Mouse (Mus musculus): ENCODE data around the gene Des.

The Des gene

GRCm38 (mm10) chr1:75360112-75361031 is at the start of gene Des:
TSS of gene Des (plus strand) at chr1:75360329.
- DNase-seq (ENCODE audit: low spot score in 2 of 2): no peak

GRCm38 (mm10) chr1:75311694-75312093 is 48.4 kb upstream of the Des start:
- no peak for DNase-seq (ENCODE audit: low spot score in 2 of 2)

GRCm38 (mm10) chr1:75315011-75315410 is 45.1 kb upstream of the Des start:
- no peak for DNase-seq (ENCODE audit: low spot score in 2 of 2)

GRCm38 (mm10) chr1:75315456-75316365 is 44.4 kb upstream of the Des start:
- DNase-seq (ENCODE audit: low spot score in 2 of 2): no peak

GRCm38 (mm10) chr1:75316861-75317240 is 43.3 kb upstream of the Des start:
- DNase-seq (ENCODE audit: low spot score in 2 of 2): peak; percentile 61 to 75

- DNase-seq (ENCODE audit: low spot score in 2 of 2): peak; percentile 100
These were observed 42.6 kb upstream of the Des start, which contains the start of gene Dnpep for GRCm38 (mm10) chr1:75317241-75318201. TSS of gene Dnpep (minus strand) at chr1:75317990.

- no peak for DNase-seq (ENCODE audit: low spot score in 2 of 2)
These were observed 41.8 kb upstream of the Des start for GRCm38 (mm10) chr1:75318301-75318700.

- DNase-seq (ENCODE audit: low spot score in 2 of 2): no peak
These were observed 41.4 kb upstream of the Des start for GRCm38 (mm10) chr1:75318736-75319135.

- no peak for DNase-seq (ENCODE audit: low spot score in 2 of 2)
These were observed 41.0 kb upstream of the Des start for GRCm38 (mm10) chr1:75319166-75319565.

- no peak for DNase-seq (ENCODE audit: low spot score in 2 of 2)
These were observed 32.7 kb upstream of the Des start for GRCm38 (mm10) chr1:75327461-75327860.

- DNase-seq (ENCODE audit: low spot score in 2 of 2): no peak
These were observed 28.9 kb upstream of the Des start for GRCm38 (mm10) chr1:75331271-75331670.

- no peak for DNase-seq (ENCODE audit: low spot score in 2 of 2)
These were observed 23.7 kb upstream of the Des start for GRCm38 (mm10) chr1:75336461-75336860.

- DNase-seq (ENCODE audit: low spot score in 2 of 2): no peak
These were observed 23.0 kb upstream of the Des start for GRCm38 (mm10) chr1:75337097-75337496.

GRCm38 (mm10) chr1:75338091-75338694 is 21.9 kb upstream of the Des start:
- no peak for DNase-seq (ENCODE audit: low spot score in 2 of 2)

- peak in 1 of 2 experiments; percentile 32 for DNase-seq (ENCODE audit: low spot score in 2 of 2)
These were observed 20.8 kb upstream of the Des start for GRCm38 (mm10) chr1:75339337-75339736.

- no peak for DNase-seq (ENCODE audit: low spot score in 2 of 2)
These were observed 19.6 kb upstream of the Des start for GRCm38 (mm10) chr1:75340519-75340918.

GRCm38 (mm10) chr1:75342874-75343416 is 17.2 kb upstream of the Des start:
- DNase-seq (ENCODE audit: low spot score in 2 of 2): peak in 1 of 2 experiments; percentile 85

- no peak for DNase-seq (ENCODE audit: low spot score in 2 of 2)
These were observed 15.7 kb upstream of the Des start for GRCm38 (mm10) chr1:75344291-75345035.

- DNase-seq (ENCODE audit: low spot score in 2 of 2): no peak
These were observed 14.8 kb upstream of the Des start for GRCm38 (mm10) chr1:75345036-75345935.
